Mouse (Mus musculus): ENCODE data around the gene Slc1a2. TPM values are rescaled to one million over a fixed set of nuclear protein-coding genes. Genes with fewer than 3 reads are reported as not detected.

Slc1a2 gene
- total and polyA plus RNA-seq, 3 experiments = 0.05 TPM; not detected in 2

GRCm38 (mm10) chr2:102711511-102711910 is 53.1 kb downstream of the Slc1a2 start:
- no peak for DNase-seq (ENCODE audit: low spot score)
- Histone ChIP-seq H3K4me1 (ENCODE audit: insufficient read depth, low read depth, low read length) (no peaks in the 10 kb centered on the region), H3K9me3 (replicated peaks) (no peaks in the 10 kb centered on the region), H3K27me3 (ENCODE audit: insufficient read depth, low read length) (peaks cover 7% of the 10 kb centered on the region), H3K4me3 (ENCODE audit: low read depth, low read length) (no peak overlapping the region), H3K36me3 (replicated peaks) (no peaks in the 10 kb centered on the region)
- ATAC-seq (ENCODE audit: extremely low read depth, insufficient number of reproducible peaks, low FRiP score, poor library complexity, severe bottlenecking) = no peak
- TF ChIP-seq GATA1 (IDR thresholded peaks at IDR 0.05; ENCODE audit: borderline replicate concordance, low read length) = no peak
- TF ChIP-seq CTCF (IDR thresholded peaks at IDR 0.05; ENCODE audit: low read depth, low read length) = no peak
- TF ChIP-seq TAL1 (conservative IDR thresholded peaks at IDR 0.05; ENCODE audit: low read depth, low read length) = no peak
- TF ChIP-seq POLR2AphosphoS5 (IDR thresholded peaks at IDR 0.05; ENCODE audit: insufficient replicate concordance, low read depth, low read length) = no peak
- TF ChIP-seq GATA2 (IDR thresholded peaks at IDR 0.05; ENCODE audit: borderline replicate concordance, low read depth, low read length) = no peak

DNA sequence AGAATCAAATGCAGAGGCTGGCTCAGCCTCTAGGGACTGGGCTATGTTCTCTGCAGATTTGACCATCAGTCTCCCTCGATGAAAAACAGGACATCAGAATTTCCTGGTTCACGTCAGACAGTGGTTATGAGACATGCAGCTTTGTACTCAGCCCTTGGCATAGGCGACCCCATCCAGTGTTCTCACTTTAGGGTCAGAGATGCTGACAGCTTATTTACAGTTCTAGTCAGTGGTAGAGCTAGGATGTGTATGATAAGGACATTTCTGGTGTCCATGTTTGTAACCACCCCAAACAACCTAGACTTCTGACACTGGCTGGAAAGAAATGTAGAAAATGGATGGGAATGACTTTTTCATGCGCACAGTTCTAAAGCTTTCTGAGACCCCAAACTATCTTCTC is 53.6 kb downstream of the Slc1a2 start:
- H3K4me1 ChIP-seq (ENCODE audit: insufficient read depth, low read depth, low read length) = no peaks in the 10 kb centered on the region
- H3K9me3 ChIP-seq (replicated peaks) = no peaks in the 10 kb centered on the region
- peaks cover 5% of the 10 kb centered on the region for H3K27me3 ChIP-seq (ENCODE audit: insufficient read depth, low read length)
- TF ChIP-seq CTCF (IDR thresholded peaks at IDR 0.05; ENCODE audit: low read depth, low read length) (no peak), GATA1 (IDR thresholded peaks at IDR 0.05; ENCODE audit: borderline replicate concordance, low read length) (no peak), POLR2AphosphoS5 (IDR thresholded peaks at IDR 0.05; ENCODE audit: insufficient replicate concordance, low read depth, low read length) (no peak), TAL1 (conservative IDR thresholded peaks at IDR 0.05; ENCODE audit: low read depth, low read length) (no peak), GATA2 (IDR thresholded peaks at IDR 0.05; ENCODE audit: borderline replicate concordance, low read depth, low read length) (no peak)
- no peak for DNase-seq (ENCODE audit: low spot score)
- no peaks in the 10 kb centered on the region for H3K36me3 ChIP-seq (replicated peaks)
- no peak for ATAC-seq (ENCODE audit: extremely low read depth, insufficient number of reproducible peaks, low FRiP score, poor library complexity, severe bottlenecking)
- no peak overlapping the region for H3K4me3 ChIP-seq (ENCODE audit: low read depth, low read length)

DNA sequence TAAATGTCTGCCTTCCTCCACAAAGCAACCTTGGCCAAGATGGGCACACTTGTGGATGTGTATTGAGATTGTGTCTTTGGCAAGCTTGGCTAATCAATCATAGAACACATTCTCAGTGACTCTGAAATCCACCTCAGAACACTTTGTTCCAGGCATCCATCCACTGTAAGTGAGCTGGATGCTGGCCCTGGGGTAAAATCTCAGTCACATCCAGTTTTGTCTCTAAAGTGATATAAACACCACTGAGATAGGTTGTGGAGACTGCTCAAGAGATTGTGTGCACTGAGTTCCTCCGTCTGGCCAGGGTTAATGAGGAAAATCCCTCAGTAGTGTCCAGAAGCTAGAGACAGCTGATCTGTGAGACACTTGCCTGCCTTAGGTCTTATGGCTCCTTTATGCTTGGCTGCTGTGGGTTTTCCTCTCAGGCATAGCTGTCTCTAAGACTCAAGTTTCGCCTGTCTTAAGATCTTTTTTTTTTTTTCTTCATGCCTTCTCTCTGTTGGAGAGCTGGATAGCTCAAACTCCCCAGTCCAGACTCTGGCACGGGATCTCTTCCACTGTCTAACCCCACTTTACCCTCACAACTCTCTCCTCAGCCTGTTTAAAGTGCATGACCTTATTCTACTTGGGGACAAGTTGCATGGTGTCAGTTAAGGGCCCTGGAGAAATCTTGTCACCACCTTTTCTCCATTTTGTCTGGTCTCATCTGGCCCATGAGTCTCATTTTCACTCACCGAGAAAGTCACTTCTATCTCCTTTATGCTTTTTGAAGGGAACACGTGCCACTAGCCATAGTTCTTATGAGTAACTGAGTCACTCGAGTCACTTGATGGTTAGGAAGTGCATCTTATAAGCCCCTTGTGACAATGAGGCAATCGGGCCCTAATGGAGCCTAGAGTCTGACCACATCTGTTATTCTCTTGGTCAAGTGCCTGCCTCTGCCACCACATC is 54.5 kb downstream of the Slc1a2 start:
- ATAC-seq (ENCODE audit: extremely low read depth, insufficient number of reproducible peaks, low FRiP score, poor library complexity, severe bottlenecking) (no peak), DNase-seq (ENCODE audit: low spot score) (no peak)
- no peak for TF ChIP-seq TAL1 (conservative IDR thresholded peaks at IDR 0.05; ENCODE audit: low read depth, low read length)
- TF ChIP-seq CTCF (IDR thresholded peaks at IDR 0.05; ENCODE audit: low read depth, low read length) = no peak
- TF ChIP-seq GATA2 (IDR thresholded peaks at IDR 0.05; ENCODE audit: borderline replicate concordance, low read depth, low read length) = no peak
- no peak for TF ChIP-seq POLR2AphosphoS5 (IDR thresholded peaks at IDR 0.05; ENCODE audit: insufficient replicate concordance, low read depth, low read length)
- no peak for TF ChIP-seq GATA1 (IDR thresholded peaks at IDR 0.05; ENCODE audit: borderline replicate concordance, low read length)
- no peak overlapping the region for H3K4me3 ChIP-seq (ENCODE audit: low read depth, low read length)
- no peaks in the 10 kb centered on the region for H3K4me1 ChIP-seq (ENCODE audit: insufficient read depth, low read depth, low read length)
- peaks cover 9% of the 10 kb centered on the region for H3K27me3 ChIP-seq (ENCODE audit: insufficient read depth, low read length)
- no peaks in the 10 kb centered on the region for H3K36me3 ChIP-seq (replicated peaks)
- no peaks in the 10 kb centered on the region for H3K9me3 ChIP-seq (replicated peaks)

DNA sequence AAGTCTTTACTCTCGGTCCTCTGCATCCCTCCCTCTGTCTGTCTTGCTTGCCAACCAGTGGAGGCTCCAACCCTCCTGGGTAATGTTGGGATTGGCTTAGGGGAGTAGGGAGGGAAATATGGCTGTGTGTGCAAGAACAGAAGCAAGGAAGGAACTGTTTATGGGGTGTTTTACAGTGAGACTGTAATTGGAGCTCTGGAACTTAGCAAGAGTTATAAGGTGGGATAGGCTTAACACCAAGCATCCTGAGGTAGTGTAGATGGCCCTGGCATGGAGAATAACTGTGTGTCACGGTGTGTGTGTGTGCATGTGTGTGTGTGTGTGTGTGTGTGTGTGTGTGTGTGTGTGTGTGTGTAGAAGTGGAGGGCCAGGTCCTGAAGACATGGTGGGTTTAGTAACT is 55.9 kb downstream of the Slc1a2 start:
- no peak overlapping the region for H3K4me3 ChIP-seq (ENCODE audit: low read depth, low read length)
- no peaks in the 10 kb centered on the region for H3K36me3 ChIP-seq (replicated peaks)
- H3K9me3 ChIP-seq (replicated peaks) = no peaks in the 10 kb centered on the region
- peaks cover 9% of the 10 kb centered on the region for H3K27me3 ChIP-seq (ENCODE audit: insufficient read depth, low read length)
- no peak for ATAC-seq (ENCODE audit: extremely low read depth, insufficient number of reproducible peaks, low FRiP score, poor library complexity, severe bottlenecking)
- DNase-seq (ENCODE audit: low spot score) = no peak
- no peaks in the 10 kb centered on the region for H3K4me1 ChIP-seq (ENCODE audit: insufficient read depth, low read depth, low read length)
- no peak for TF ChIP-seq GATA2 (IDR thresholded peaks at IDR 0.05; ENCODE audit: borderline replicate concordance, low read depth, low read length)
- no peak for TF ChIP-seq GATA1 (IDR thresholded peaks at IDR 0.05; ENCODE audit: borderline replicate concordance, low read length)
- TF ChIP-seq POLR2AphosphoS5 (IDR thresholded peaks at IDR 0.05; ENCODE audit: insufficient replicate concordance, low read depth, low read length) = no peak
- TF ChIP-seq CTCF (IDR thresholded peaks at IDR 0.05; ENCODE audit: low read depth, low read length) = no peak
- no peak for TF ChIP-seq TAL1 (conservative IDR thresholded peaks at IDR 0.05; ENCODE audit: low read depth, low read length)

DNA sequence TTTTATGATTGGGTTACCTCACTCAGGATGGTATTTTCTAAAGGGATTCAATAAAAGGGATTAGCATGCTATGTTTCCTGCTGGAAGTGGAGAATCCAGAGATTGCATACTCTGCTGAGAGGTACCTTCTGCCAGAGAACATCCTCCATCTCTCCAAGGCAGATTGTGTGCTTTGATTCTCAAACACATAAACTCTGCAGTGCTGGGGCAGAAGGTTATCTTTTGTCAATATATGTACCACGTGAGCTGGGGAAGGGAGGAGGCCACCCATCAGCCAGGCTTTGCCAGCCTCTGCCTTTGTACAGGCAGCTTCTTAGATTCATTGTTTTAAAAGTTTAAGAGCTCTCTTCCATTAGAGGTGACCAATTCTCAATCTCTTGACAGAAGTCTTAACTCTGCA is 57.3 kb downstream of the Slc1a2 start:
- TF ChIP-seq TAL1 (conservative IDR thresholded peaks at IDR 0.05; ENCODE audit: low read depth, low read length) (no peak), GATA2 (IDR thresholded peaks at IDR 0.05; ENCODE audit: borderline replicate concordance, low read depth, low read length) (no peak), POLR2AphosphoS5 (IDR thresholded peaks at IDR 0.05; ENCODE audit: insufficient replicate concordance, low read depth, low read length) (no peak), CTCF (IDR thresholded peaks at IDR 0.05; ENCODE audit: low read depth, low read length) (no peak), GATA1 (IDR thresholded peaks at IDR 0.05; ENCODE audit: borderline replicate concordance, low read length) (no peak)
- no peaks in the 10 kb centered on the region for H3K36me3 ChIP-seq (replicated peaks)
- ATAC-seq (ENCODE audit: extremely low read depth, insufficient number of reproducible peaks, low FRiP score, poor library complexity, severe bottlenecking) = no peak
- no peak overlapping the region for H3K4me3 ChIP-seq (ENCODE audit: low read depth, low read length)
- H3K4me1 ChIP-seq (ENCODE audit: insufficient read depth, low read depth, low read length) = no peaks in the 10 kb centered on the region
- peaks cover 9% of the 10 kb centered on the region for H3K27me3 ChIP-seq (ENCODE audit: insufficient read depth, low read length)
- DNase-seq (ENCODE audit: low spot score) = no peak
- H3K9me3 ChIP-seq (replicated peaks) = no peaks in the 10 kb centered on the region

DNA sequence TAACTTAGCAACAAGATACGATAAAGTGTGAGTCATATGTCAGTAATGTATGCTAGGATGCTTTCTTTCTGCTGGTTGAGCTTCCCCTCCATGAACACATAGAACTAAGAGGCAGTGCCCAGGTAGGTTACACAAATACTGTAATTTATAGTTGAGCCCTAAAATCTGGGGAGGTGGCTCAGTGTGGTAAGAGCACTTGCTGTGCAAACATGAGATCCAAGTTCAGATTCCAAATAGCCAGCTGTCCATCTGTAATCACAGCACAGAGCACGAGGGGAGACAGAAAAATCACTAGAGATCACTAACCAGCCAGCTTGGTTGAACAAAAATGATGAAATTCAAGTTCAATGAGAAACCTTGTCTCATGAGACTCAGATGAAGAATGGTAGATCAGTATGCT is 63.4 kb downstream of the Slc1a2 start:
- no peak overlapping the region for H3K4me3 ChIP-seq (ENCODE audit: low read depth, low read length)
- H3K36me3 ChIP-seq (replicated peaks) = no peaks in the 10 kb centered on the region
- H3K27me3 ChIP-seq (ENCODE audit: insufficient read depth, low read length) = peaks cover 14% of the 10 kb centered on the region
- ATAC-seq (ENCODE audit: extremely low read depth, insufficient number of reproducible peaks, low FRiP score, poor library complexity, severe bottlenecking) (no peak), DNase-seq (ENCODE audit: low spot score) (no peak)
- TF ChIP-seq GATA1 (IDR thresholded peaks at IDR 0.05; ENCODE audit: borderline replicate concordance, low read length) (no peak), GATA2 (IDR thresholded peaks at IDR 0.05; ENCODE audit: borderline replicate concordance, low read depth, low read length) (no peak), TAL1 (conservative IDR thresholded peaks at IDR 0.05; ENCODE audit: low read depth, low read length) (no peak), CTCF (IDR thresholded peaks at IDR 0.05; ENCODE audit: low read depth, low read length) (no peak), POLR2AphosphoS5 (IDR thresholded peaks at IDR 0.05; ENCODE audit: insufficient replicate concordance, low read depth, low read length) (no peak)
- H3K4me1 ChIP-seq (ENCODE audit: insufficient read depth, low read depth, low read length) = no peaks in the 10 kb centered on the region
- no peaks in the 10 kb centered on the region for H3K9me3 ChIP-seq (replicated peaks)
